Mouse (Mus musculus) WW6 (cell line): Measurements from ENCODE around the gene Vmn2r79.
"Not testable (repeated sequence)": the region's sequence is repeated elsewhere in the genome, so short reads cannot be mapped to it uniquely, and the experiment has no call there.

Experiments
- DNase-seq: peaks from one replicate; pipeline ENCODE4 v3.0.0-alpha.2; 2013; ENCODE audit warnings: low read depth, low spot score

Gene Vmn2r79

GRCm38 (mm10) chr7:86995815-86996214 lies at the start of gene Vmn2r79:
Gene Vmn2r79, plus strand, starts transcription at chr7:86996115.
- DNase-seq = not testable (repeated sequence)

GRCm38 (mm10) chr7:86994700-86995099 lies 1.2 kb upstream of the Vmn2r79 start:
- no peak for DNase-seq

DNA sequence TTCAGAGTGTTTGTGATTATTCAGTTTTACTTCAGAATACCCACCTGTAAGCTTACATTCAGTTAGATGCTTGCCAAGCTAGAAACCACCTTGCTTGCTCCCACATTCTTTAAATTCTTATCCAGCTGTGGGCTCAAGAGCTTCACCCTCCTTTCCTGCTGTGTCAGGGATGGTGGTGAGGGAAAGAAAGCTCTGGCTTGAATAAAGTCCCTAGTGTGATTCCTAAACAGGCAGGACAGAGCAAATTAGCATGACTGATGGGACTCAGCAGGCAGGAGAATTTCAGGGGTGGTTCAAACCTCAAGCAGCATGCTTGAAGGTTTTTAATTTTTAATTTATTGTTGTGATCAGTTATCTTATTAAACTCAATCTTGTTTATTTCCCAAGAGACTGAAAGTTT lies 30.6 kb downstream of the Vmn2r79 start:
- DNase-seq = not testable (repeated sequence)

DNA sequence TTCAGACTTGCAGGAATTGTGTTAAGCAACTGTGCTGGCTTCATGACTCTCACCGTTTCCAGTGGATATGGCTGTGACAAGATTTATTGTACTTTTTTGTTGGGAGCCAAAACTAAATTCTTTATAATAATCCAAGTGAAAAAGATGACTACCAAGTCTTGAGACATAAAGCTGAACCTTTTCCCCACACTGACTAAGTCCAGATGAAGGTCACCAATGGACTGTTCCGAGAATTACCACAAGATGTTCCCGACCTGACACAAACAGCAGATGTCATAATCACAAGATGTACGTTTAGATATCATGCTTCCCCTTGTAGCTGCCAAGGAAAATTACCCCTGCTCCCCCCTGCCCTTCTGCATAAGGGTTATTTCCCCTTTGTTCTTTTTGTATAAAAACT lies 67.7 kb downstream of the Vmn2r79 start:
- DNase-seq = no peak
